Mouse (Mus musculus) spleen, adult 2 months (tissue): Measurements from ENCODE around the gene Spp2.

Experiments used
- CTCF ChIP-seq: fragments of 200-500 bp; IDR thresholded peaks from 2 replicates; pipeline ENCODE4 v1.5.1; 2011; ENCODE audit warnings: mild to moderate bottlenecking, inconsistent platforms; ENCODE audit not compliant: insufficient read depth, insufficient read length, insufficient replicate concordance; ENCODE audit errors: extremely low read depth
- POLR2A ChIP-seq: fragments of 200-500 bp; IDR thresholded peaks from 2 replicates; pipeline ENCODE4 v1.6.1; 2011; ENCODE audit warnings: low read depth, low read length, inconsistent platforms

DNA sequence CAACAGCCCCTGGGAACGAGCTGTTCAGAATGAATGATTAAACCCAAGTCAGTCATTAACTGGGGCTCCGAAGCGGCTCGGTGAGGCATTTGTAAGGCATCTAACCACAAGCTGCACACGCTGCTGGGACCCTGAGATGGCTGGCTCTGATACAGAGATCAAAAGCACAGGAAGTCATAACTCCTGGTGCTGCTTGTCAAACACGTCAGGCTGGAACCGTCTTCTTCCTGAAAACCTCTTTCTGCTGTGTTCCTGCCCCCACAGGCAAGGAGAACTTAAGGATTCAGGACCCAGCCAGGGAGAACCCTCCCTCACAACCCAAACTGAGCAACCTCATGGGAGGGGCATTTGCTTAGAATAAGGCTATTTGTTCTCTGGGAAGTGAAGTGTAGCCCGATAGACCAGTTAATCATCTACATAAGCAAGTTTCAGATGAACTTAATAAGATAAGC, 68.8 kb downstream of the Spp2 start:
- TF ChIP-seq CTCF (no peak), POLR2A (no peak)
